Mouse (Mus musculus) telencephalon, adult 2 months (tissue): ENCODE results near the gene Rfc1.
"Not testable (repeated sequence)": the region's sequence is repeated elsewhere in the genome, so short reads cannot be mapped to it uniquely, and the experiment has no call there.

Experiments used
- DNase-seq: peaks from one replicate; pipeline ENCODE4 v3.0.0-alpha.2; 2011; ENCODE audit warnings: low read depth, low spot score

Gene Rfc1

GRCm38 (mm10) chr5:65299623-65300022 is 35.8 kb downstream of the Rfc1 start:
- not testable (repeated sequence) for DNase-seq

GRCm38 (mm10) chr5:65298167-65298950 is 37.1 kb downstream of the Rfc1 start:
- no peak for DNase-seq

GRCm38 (mm10) chr5:65294270-65294669 is 41.2 kb downstream of the Rfc1 start:
- peak; percentile 18 for DNase-seq

GRCm38 (mm10) chr5:65293627-65294026 is 41.8 kb downstream of the Rfc1 start:
- no peak for DNase-seq

DNA sequence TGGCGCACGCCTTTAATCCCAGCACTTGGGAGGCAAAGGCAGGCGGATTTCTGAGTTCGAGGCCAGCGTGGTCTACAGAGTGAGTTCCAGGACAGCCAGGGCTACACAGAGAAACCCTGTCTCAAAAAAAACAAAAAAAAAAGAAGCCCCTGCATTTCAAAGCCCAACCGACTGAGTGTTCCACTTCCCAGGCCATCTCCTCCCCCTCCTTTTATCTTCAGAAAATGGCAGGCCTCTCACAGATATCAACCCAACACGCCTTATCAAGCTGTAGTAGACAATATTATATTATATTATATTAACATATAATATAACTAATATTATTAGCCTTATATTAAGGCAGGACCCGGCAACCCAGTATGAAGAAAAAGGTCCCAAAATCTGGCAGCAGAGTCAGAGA is 46.5 kb downstream of the Rfc1 start:
- not testable (repeated sequence) for DNase-seq

DNA sequence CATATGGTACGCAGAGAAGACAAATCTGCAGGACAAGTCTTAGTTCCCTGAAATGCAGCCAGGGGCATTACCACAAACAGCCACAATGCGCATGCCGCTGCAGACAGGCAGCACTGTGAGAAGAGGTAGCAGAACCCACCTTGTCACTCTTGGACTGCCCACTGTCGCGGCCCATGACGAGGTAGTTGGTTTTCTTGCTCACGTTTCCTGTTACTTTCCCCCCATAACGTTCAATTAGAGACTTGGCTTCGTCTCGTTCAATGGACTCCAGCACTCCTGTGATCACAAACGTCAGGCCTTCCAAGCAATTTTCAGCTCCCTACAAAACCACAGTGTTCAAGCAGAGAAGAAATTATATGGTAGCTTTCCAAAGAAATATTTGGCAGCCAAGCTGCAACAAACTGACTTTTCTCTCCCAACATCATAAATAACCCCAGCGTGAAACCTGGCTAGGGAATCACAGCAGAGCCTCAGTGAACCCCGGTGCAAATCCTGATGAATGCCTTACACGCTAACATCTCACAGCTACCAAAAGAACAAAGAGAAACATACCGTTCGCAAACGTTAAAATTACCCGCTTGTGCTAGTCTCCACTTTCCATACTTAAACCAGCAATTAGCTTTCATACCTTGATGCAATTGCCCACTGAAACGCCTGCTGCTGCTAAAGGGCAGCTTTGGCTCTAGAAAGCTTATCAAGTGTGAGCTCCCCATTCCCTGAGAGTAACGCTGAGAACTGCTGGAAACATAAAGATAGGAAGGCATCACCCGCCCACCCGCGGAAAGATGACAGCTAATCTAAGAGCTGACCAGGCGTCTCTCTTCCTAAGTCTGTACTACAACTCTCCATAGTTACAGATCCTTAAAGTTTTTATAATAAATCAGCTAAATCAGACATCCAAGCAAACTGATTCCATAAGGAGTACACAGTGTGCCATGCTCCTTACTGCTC is 47.4 kb downstream of the Rfc1 start:
- peak; percentile 29 for DNase-seq

- DNase-seq, result no peak
Observed at GRCm38 (mm10) chr5:65284171-65284570, 51.3 kb downstream of the Rfc1 start.

GRCm38 (mm10) chr5:65281216-65281615 is 54.3 kb downstream of the Rfc1 start:
- DNase-seq, result no peak

- no peak for DNase-seq
Observed at GRCm38 (mm10) chr5:65279133-65279651, 56.3 kb downstream of the Rfc1 start.

- peak; percentile 70 for DNase-seq
Observed at GRCm38 (mm10) chr5:65273966-65274365, 61.5 kb downstream of the Rfc1 start.

- no peak for DNase-seq
Observed at GRCm38 (mm10) chr5:65257910-65258505, 77.5 kb downstream of the Rfc1 start.

DNA sequence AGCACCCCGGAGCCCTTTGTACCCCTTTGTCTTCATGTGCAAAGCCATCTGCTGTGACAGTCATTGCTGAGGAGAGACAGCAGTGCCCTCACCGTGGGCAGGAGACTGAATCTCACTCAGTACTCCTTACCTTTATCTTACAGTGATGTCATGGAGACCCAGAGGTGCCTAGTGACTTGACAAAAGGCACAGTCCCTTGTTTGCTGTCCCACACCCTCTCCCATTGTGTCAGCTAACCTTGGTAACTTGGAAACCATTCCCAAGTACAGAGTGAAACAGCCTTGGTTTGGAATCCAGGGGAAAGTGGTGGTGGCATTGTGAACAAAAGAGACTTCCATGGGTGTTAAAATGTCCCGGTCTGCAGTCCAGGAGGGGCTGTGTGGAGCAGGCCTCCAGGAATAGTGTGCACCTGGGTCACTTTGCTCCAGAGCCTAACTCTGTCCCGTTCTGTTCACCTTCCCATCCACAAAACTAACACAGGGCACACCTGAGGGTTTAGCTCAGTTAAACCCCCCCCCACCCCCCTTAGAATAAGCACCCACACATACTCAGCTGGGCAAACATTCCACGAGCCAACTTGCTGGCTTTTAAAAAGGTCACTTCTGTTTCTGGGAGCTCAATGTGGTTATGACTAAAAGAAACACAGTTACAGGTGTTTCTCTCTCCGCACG is 85.2 kb downstream of the Rfc1 start:
- no peak for DNase-seq

DNA sequence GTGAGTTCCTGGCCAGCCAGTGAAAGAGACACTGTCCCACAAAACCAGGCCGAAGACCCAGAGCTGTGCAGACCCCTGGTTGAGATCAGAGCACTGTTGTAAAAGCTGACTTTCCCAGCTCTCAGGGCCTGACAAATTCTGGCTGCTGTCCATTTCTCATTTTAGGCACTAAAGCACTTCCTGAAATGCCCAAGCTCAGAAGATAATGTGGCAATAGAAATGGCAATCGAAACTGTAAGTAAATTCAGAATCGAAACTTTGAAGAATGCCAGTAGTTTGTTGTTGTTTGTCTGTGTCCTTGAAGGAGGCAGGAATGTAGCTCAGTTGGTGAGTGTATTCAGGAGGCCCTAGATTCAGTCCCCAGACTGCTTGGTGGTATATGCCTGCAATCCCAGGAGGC is 88.2 kb downstream of the Rfc1 start:
- DNase-seq, result no peak

- DNase-seq, result peak; percentile 31
Observed at GRCm38 (mm10) chr5:65242740-65243139, 92.7 kb downstream of the Rfc1 start.

GRCm38 (mm10) chr5:65231289-65232003 is 104.0 kb downstream of the Rfc1 start:
- no peak for DNase-seq

GRCm38 (mm10) chr5:65224056-65224455 is 111.4 kb downstream of the Rfc1 start:
- no peak for DNase-seq

GRCm38 (mm10) chr5:65221037-65221436 is 114.4 kb downstream of the Rfc1 start:
- no peak for DNase-seq

GRCm38 (mm10) chr5:65217305-65218269 is 117.9 kb downstream of the Rfc1 start:
- no peak for DNase-seq

DNA sequence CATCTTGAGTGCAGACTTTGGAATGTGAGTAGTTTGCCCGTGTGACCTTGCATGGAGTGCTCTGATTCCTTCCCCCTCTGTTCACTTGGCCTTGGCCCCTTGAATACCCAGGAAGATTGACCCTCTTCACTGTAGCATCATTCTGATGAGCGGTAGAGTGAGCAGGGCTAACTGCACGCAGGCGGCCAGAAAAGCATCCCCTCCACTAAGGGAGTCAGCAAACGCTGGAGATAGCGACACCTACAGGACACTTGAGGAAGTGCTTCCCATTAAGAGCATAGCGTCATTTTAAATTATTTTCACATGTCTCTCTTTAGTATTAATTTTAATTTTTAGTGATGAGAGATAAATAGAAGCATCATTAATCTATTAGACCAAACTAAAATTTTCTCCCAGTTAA is 122.1 kb downstream of the Rfc1 start:
- no peak for DNase-seq
